Mouse (Mus musculus): ENCODE data around the gene Adamts6. TPM values are rescaled to one million over a fixed set of nuclear protein-coding genes. Genes with fewer than 3 reads are reported as not detected.
A peak's percentile ranks its signal among the peaks of the same experiment; 100 is the strongest.

The Adamts6 gene
- total RNA-seq (2021), result 1 to 10 TPM; 3.7 to 4.1 TPM
- long read RNA-seq, experiment 1, result 0 reads
- long read RNA-seq, experiment 2, result 0 reads

- peak; percentile 4 to 7 for DNase-seq (ENCODE audit: low spot score in 2 of 2)
Measured at GRCm38 (mm10) chr13:104287366-104288225, at the start of gene Adamts6. Gene Adamts6 (plus strand): TSS chr13:104287835.

- no peak for DNase-seq (ENCODE audit: low spot score in 2 of 2)
Measured at GRCm38 (mm10) chr13:104258997-104259396, 28.6 kb upstream of the Adamts6 start.

- DNase-seq (ENCODE audit: low spot score in 2 of 2), result peak; percentile 12 to 58
Measured at GRCm38 (mm10) chr13:104285031-104285431, 2.6 kb upstream of the Adamts6 start.

GRCm38 (mm10) chr13:104285737-104286311, 1.8 kb upstream of the Adamts6 start:
- DNase-seq (ENCODE audit: low spot score in 2 of 2), result peak; percentile 19 to 37

- peak in 1 of 2 experiments; percentile 3 for DNase-seq (ENCODE audit: low spot score in 2 of 2)
Measured at GRCm38 (mm10) chr13:104286336-104286735, 1.3 kb upstream of the Adamts6 start.

- peak; percentile 84 to 94 for DNase-seq (ENCODE audit: low spot score in 2 of 2)
Measured at GRCm38 (mm10) chr13:104286897-104287309, 732 bp upstream of the Adamts6 start.

- peak; percentile 24 to 37 for DNase-seq (ENCODE audit: low spot score in 2 of 2)
Measured at GRCm38 (mm10) chr13:104288226-104288859, 708 bp downstream of the Adamts6 start.

- no peak for DNase-seq (ENCODE audit: low spot score in 2 of 2)
Measured at GRCm38 (mm10) chr13:104289176-104289575, 1.5 kb downstream of the Adamts6 start.

- no peak for DNase-seq (ENCODE audit: low spot score in 2 of 2)
Measured at GRCm38 (mm10) chr13:104295472-104295871, 7.8 kb downstream of the Adamts6 start.

- no peak for DNase-seq (ENCODE audit: low spot score in 2 of 2)
Measured at GRCm38 (mm10) chr13:104329336-104329735, 41.7 kb downstream of the Adamts6 start.

- DNase-seq (ENCODE audit: low spot score in 2 of 2), result no peak
Measured at GRCm38 (mm10) chr13:104329742-104330141, 42.1 kb downstream of the Adamts6 start.

- DNase-seq (ENCODE audit: low spot score in 2 of 2), result no peak
Measured at GRCm38 (mm10) chr13:104352590-104352989, 65.0 kb downstream of the Adamts6 start.

- DNase-seq (ENCODE audit: low spot score in 2 of 2), result peak; percentile 72 to 89
Measured at GRCm38 (mm10) chr13:104393427-104394356, 106.1 kb downstream of the Adamts6 start.

GRCm38 (mm10) chr13:104397814-104398213, 110.2 kb downstream of the Adamts6 start:
- no peak for DNase-seq (ENCODE audit: low spot score in 2 of 2)

- no peak for DNase-seq (ENCODE audit: low spot score in 2 of 2)
Measured at GRCm38 (mm10) chr13:104432734-104433133, 145.1 kb downstream of the Adamts6 start.

GRCm38 (mm10) chr13:104442559-104442958, 154.9 kb downstream of the Adamts6 start:
- DNase-seq (ENCODE audit: low spot score in 2 of 2), result no peak

- no peak for DNase-seq (ENCODE audit: low spot score in 2 of 2)
Measured at GRCm38 (mm10) chr13:104445437-104445836, 157.8 kb downstream of the Adamts6 start.

GRCm38 (mm10) chr13:104446974-104447373, 159.3 kb downstream of the Adamts6 start:
- no peak for DNase-seq (ENCODE audit: low spot score in 2 of 2)

GRCm38 (mm10) chr13:104447470-104447869, 159.8 kb downstream of the Adamts6 start:
- no peak for DNase-seq (ENCODE audit: low spot score in 2 of 2)

- DNase-seq (ENCODE audit: low spot score in 2 of 2), result no peak
Measured at GRCm38 (mm10) chr13:104448349-104448748, 160.7 kb downstream of the Adamts6 start.
